Mouse (Mus musculus) heart, adult 2 months (tissue): ENCODE data around the gene Cd180. TPM values are rescaled to one million over a fixed set of nuclear protein-coding genes. Genes with fewer than 3 reads are reported as not detected.

Source experiments
- DNase-seq, 2 experiments: peaks; one replicate each; pipeline ENCODE4 v3.0.0; 2021
- H3K27ac ChIP-seq: fragments of 200-600 bp; 2 replicates; pipeline ENCODE4 v1.8.1; 2022
- H3K27me3 ChIP-seq: fragments of 200-500 bp; 2 replicates; pipeline ENCODE4 v1.6.1; 2012; ENCODE audit warnings: mild to moderate bottlenecking, low read length, inconsistent platforms, mixed read lengths; ENCODE audit not compliant: control insufficient read depth, insufficient read depth
- H3K36me3 ChIP-seq: fragments of 200-500 bp; 2 replicates; pipeline ENCODE4 v1.6.1; 2012; ENCODE audit warnings: low read length, inconsistent platforms; ENCODE audit not compliant: control insufficient read depth, insufficient read depth
- H3K4me1 ChIP-seq: fragments of 200-500 bp; 2 replicates; pipeline ENCODE4 v1.6.1; 2011; ENCODE audit warnings: low read length; ENCODE audit not compliant: control insufficient read depth, insufficient read depth
- H3K4me3 ChIP-seq: fragments of 200-600 bp; 2 replicates; pipeline ENCODE4 v1.8.1; 2022
- H3K79me2 ChIP-seq: fragments of 200-500 bp; replicated peaks from 2 replicates; pipeline ENCODE4 v1.6.1; 2012; ENCODE audit warnings: mild to moderate bottlenecking, inconsistent platforms, low read length, moderate library complexity, mixed read lengths; ENCODE audit not compliant: control insufficient read depth, insufficient read depth
- H3K9ac ChIP-seq: fragments of 200-500 bp; 2 replicates; pipeline ENCODE4 v1.6.1; 2012; ENCODE audit warnings: low read depth, mild to moderate bottlenecking, control low read depth, inconsistent platforms, low read length, mixed read lengths
- CTCF ChIP-seq: fragments of 200-600 bp; IDR thresholded peaks from 2 replicates; pipeline ENCODE4 v1.8.1; 2022; ENCODE audit warnings: antibody characterized with exemption, mild to moderate bottlenecking, moderate library complexity
- EP300 ChIP-seq: fragments of 200-500 bp; IDR thresholded peaks from 2 replicates; pipeline ENCODE4 v1.6.1; 2011; ENCODE audit warnings: low read depth, low read length, control low read depth; ENCODE audit not compliant: insufficient read depth
- POLR2A ChIP-seq: fragments of 200-500 bp; IDR thresholded peaks from 2 replicates; pipeline ENCODE4 v1.6.1; 2011; ENCODE audit warnings: mild to moderate bottlenecking, low read depth, low read length, control low read depth; ENCODE audit not compliant: insufficient read depth
- WGBS: fragments of 180-500 bp; shearing (Covaris S2); methylation state at CpG from one replicate; pipeline ENCODE4 v1.1.7; 2018; 5-methylcytosine and 5-hydroxymethylcytosine counted together
- intact Hi-C: fragments of 180-260 bp; cut with DNase I; formaldehyde crosslinking; loops from one replicate; pipeline ENCODE4 v1.15.1; 2025
- polyA plus RNA-seq: library from polyadenylated mRNA; depleted of rRNA; stranded (reverse); fragments of >200 nt; gene quantifications from 2 replicates; pipeline ENCODE4 v1.2.3, GENCODE M21; 2012
- total RNA-seq, 2 experiments: library from RNA; stranded (reverse); gene quantifications; 2 replicates each; pipeline ENCODE4 v1.2.3; 2021

The Cd180 gene
- total and polyA plus RNA-seq, 3 experiments = 0.32 to 1.6 (median 1.3) TPM

GRCm38 (mm10) chr13:102756071-102756470 lies 62.7 kb downstream of the Cd180 start:
- Histone ChIP-seq H3K4me1 (peaks cover 2% of the 10 kb centered on the region; the same call in 1 of the 2 replicates), H3K4me3 (no peak overlapping the region), H3K9ac (no peak overlapping the region), H3K79me2 (no peaks in the 10 kb centered on the region), H3K27me3 (no peaks in the 10 kb centered on the region), H3K36me3 (no peaks in the 10 kb centered on the region; the same call in 1 of the 2 replicates), H3K27ac (no peak overlapping the region)
- WGBS = 60% methylated on average over 8 of the region's 8 CpGs
- TF ChIP-seq POLR2A (no peak), EP300 (no peak), CTCF (no peak)
- intact Hi-C loops = no loop called here
- DNase-seq = no peak

- no peak for TF ChIP-seq POLR2A
- TF ChIP-seq CTCF = no peak
- TF ChIP-seq EP300 = no peak
- no peaks in the 10 kb centered on the region; the same call in 1 of the 2 replicates for H3K36me3 ChIP-seq
- no peak overlapping the region for H3K4me3 ChIP-seq
- no peaks in the 10 kb centered on the region for H3K79me2 ChIP-seq
- H3K27ac ChIP-seq = no peak overlapping the region
- DNase-seq = no peak
- H3K4me1 ChIP-seq = peaks cover 2% of the 10 kb centered on the region; the same call in 1 of the 2 replicates
- no peaks in the 10 kb centered on the region for H3K27me3 ChIP-seq
- H3K9ac ChIP-seq = no peak overlapping the region
- intact Hi-C loops = no loop called here
- 88% methylated on average over 6 of the region's 6 CpGs for WGBS
These were observed 64.7 kb downstream of the Cd180 start for GRCm38 (mm10) chr13:102758021-102758420.

GRCm38 (mm10) chr13:102761410-102761809 lies 68.1 kb downstream of the Cd180 start:
- Histone ChIP-seq H3K9ac (no peak overlapping the region), H3K79me2 (no peaks in the 10 kb centered on the region), H3K4me3 (no peak overlapping the region), H3K27me3 (no peaks in the 10 kb centered on the region), H3K27ac (no peak overlapping the region), H3K4me1 (no peaks in the 10 kb centered on the region), H3K36me3 (no peaks in the 10 kb centered on the region; the same call in 1 of the 2 replicates)
- WGBS = 91% methylated on average over 9 of the region's 9 CpGs
- intact Hi-C loops = no loop called here
- TF ChIP-seq POLR2A (no peak), CTCF (no peak), EP300 (no peak)
- no peak for DNase-seq

GRCm38 (mm10) chr13:102762203-102762602 lies 68.8 kb downstream of the Cd180 start:
- no peaks in the 10 kb centered on the region for H3K27me3 ChIP-seq
- 91% methylated on average over 10 of the region's 10 CpGs for whole genome bisulfite sequencing
- intact Hi-C loops = no loop called here
- no peaks in the 10 kb centered on the region; the same call in 1 of the 2 replicates for H3K36me3 ChIP-seq
- H3K4me3 ChIP-seq = no peak overlapping the region
- no peaks in the 10 kb centered on the region for H3K4me1 ChIP-seq
- DNase-seq = no peak
- H3K79me2 ChIP-seq = no peaks in the 10 kb centered on the region
- no peak overlapping the region for H3K9ac ChIP-seq
- TF ChIP-seq CTCF (no peak), EP300 (no peak), POLR2A (no peak)
- H3K27ac ChIP-seq = no peak overlapping the region

- DNase-seq = no peak
- WGBS = 74% methylated on average over 1 of the region's 1 CpGs
- Histone ChIP-seq H3K27me3 (no peaks in the 10 kb centered on the region), H3K36me3 (no peaks in the 10 kb centered on the region; the same call in 1 of the 2 replicates), H3K9ac (no peak overlapping the region), H3K27ac (no peak overlapping the region), H3K4me1 (no peaks in the 10 kb centered on the region), H3K4me3 (no peak overlapping the region), H3K79me2 (no peaks in the 10 kb centered on the region)
- intact Hi-C loops = no loop called here
- TF ChIP-seq EP300 (no peak), CTCF (no peak), POLR2A (no peak)
These were observed 70.9 kb downstream of the Cd180 start for GRCm38 (mm10) chr13:102764218-102764617.

GRCm38 (mm10) chr13:102765216-102765615 lies 71.9 kb downstream of the Cd180 start:
- no peaks in the 10 kb centered on the region for H3K79me2 ChIP-seq
- H3K4me1 ChIP-seq = no peaks in the 10 kb centered on the region
- peaks cover 3% of the 10 kb centered on the region for H3K36me3 ChIP-seq
- WGBS = 91% methylated on average over 11 of the region's 11 CpGs
- no peak for TF ChIP-seq POLR2A
- TF ChIP-seq CTCF = no peak
- no peak for TF ChIP-seq EP300
- no peak overlapping the region for H3K27ac ChIP-seq
- intact Hi-C loops = no loop called here
- no peak overlapping the region for H3K4me3 ChIP-seq
- no peaks in the 10 kb centered on the region for H3K27me3 ChIP-seq
- no peak overlapping the region for H3K9ac ChIP-seq
- DNase-seq = no peak
